Mouse (Mus musculus): ENCODE data around the gene Intu. TPM values are rescaled to one million over a fixed set of nuclear protein-coding genes. Genes with fewer than 3 reads are reported as not detected.

Intu gene
- total RNA-seq (2021), result 1 to 10 TPM; 1.2 to 2.3 TPM
- long read RNA-seq, experiment 1, full-length matches to known transcripts, result 2 of 4 reads
- long read RNA-seq, experiment 1, partial matches to known transcripts, result 0 of 4 reads
- long read RNA-seq, experiment 1, other reads (novel, unspliced or antisense), result 2 of 4 reads
- long read RNA-seq, experiment 2, partial matches to known transcripts, result 1 of 1 reads
- long read RNA-seq, experiment 2, other reads (novel, unspliced or antisense), result 0 of 1 reads

DNA sequence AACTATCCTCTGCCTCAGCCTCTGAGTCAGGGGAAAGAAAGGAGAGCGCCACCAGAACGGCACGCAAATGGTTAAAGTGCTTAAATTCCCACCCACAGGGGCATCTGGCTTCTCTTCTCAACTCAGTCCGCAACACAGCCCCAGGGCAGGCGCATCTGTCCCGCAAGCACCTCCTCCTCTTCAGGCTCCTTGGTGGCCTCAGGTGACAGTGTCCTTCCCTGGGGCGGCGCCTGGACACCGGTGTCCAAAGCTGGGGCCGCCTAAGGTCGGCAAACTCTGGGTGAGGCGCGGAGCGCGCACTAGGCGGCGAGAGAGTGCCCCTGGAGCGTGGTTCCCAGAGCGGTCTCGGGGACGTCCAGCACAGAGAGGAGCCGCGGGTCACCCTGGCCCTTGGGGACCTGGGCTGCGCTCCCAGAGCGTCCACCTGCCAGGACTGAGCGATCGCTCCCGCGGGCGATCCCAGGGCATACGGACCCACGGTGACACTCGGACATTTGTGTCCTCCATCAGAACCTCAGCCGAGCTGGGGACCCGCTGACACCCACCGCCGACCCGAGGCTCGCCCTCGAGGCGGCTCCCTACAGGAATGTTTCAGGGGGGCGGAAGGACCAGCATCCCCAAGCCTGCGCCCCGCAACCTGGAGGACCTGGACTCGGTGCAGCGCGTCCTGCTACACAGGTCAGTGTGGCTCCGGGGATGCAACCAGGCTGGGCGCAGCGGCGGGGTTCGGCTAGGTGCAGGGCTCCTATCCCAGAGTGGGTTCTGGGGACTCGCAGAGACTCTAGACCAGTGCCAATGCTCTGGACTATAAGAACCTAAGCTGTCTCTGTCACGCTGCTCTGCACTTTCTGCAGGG is at the start of gene Intu:
TSS of gene Intu (plus strand) at position 1 of the 856 bp plus-strand sequence.
- TF ChIP-seq CTCF (IDR thresholded peaks at IDR 0.05), result peak; percentile 59
- Histone ChIP-seq H3K27ac (no peak within 1 kb of the TSS), H3K4me3 (peak within 1 kb of the TSS; percentile 71)
- DNase-seq, result peak; percentile 77
- intact Hi-C loops (cut with DNase I), result no loop called here

DNA sequence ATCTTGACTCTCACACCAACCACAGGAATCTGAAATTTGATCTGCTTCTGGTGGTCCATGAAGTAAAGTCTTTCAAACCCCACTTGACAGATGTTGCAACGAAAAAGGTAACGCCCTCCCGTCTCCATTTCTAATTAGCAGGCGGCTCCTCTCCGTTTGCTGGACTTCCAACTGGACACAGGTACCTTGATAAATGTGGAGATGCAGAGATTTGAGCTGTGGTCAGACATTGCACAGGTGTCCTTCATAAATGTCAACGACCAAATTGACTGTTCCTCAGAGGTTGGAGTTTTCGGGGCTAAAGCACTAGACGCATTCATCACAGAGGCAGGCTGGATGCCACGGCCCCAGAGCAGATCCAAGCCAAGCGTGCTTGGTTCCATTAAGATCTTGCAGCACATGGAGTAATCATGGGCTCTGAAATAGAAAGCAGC is 47.8 kb upstream of the Intu start:
- DNase-seq, result no peak
- Histone ChIP-seq H3K4me3 (peak overlapping the region; percentile 40), H3K27ac (no peak overlapping the region)
- no peak for TF ChIP-seq CTCF (IDR thresholded peaks at IDR 0.05)
- intact Hi-C loops (cut with DNase I), result no loop called here

GRCm38 (mm10) chr3:40487381-40487780 is 43.7 kb upstream of the Intu start:
- intact Hi-C loops (cut with DNase I), result no loop called here
- TF ChIP-seq CTCF (IDR thresholded peaks at IDR 0.05), result no peak
- DNase-seq, result no peak
- Histone ChIP-seq H3K27ac (no peak overlapping the region), H3K4me3 (no peak overlapping the region)

- H3K4me3 ChIP-seq, result no peak overlapping the region
- peak; percentile 22; the same call in 1 of the 2 replicates for TF ChIP-seq CTCF (IDR thresholded peaks at IDR 0.05)
- intact Hi-C loops (cut with DNase I), result no loop called here
- DNase-seq, result no peak
- H3K27ac ChIP-seq, result no peak overlapping the region
Observed at GRCm38 (mm10) chr3:40491742-40492141, 39.3 kb upstream of the Intu start.

- intact Hi-C loops (cut with DNase I), result no loop called here
- Histone ChIP-seq H3K4me3 (no peak overlapping the region), H3K27ac (no peak overlapping the region)
- no peak for DNase-seq
- TF ChIP-seq CTCF (IDR thresholded peaks at IDR 0.05), result peak; percentile 49
Observed at GRCm38 (mm10) chr3:40498898-40499297, 32.2 kb upstream of the Intu start.

DNA sequence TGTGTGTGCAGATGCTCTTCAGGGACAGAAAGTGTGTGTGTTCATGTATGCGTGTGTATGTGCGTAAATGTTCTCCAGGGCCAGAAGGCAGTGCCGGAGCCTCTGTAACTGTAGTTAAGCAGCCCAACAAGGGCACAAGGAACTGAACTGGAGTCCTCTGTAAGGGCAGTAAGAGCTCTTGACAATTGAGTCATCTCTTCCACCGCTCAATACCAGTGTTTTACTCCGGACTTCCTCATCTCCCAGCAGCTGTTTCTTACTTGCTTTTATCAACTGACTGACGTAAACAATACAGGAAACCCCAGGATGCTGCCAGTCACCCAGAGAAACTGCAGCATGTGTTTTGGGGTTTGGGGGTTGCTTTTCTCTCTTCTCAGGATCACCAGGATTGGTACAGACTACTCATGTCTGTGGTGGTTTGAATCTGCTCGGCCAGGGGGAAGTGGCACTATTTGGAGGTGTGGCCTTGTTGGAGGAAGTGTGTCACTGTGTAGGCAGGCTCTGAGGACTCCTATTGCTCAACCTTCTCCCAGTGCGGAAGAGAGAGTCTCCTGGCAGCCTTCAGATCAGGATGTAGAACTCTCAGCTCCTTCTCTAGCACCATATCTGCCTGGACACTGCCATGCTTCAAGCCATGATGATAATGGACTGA is 30.8 kb upstream of the Intu start:
- intact Hi-C loops (cut with DNase I), result no loop called here
- no peak for TF ChIP-seq CTCF (IDR thresholded peaks at IDR 0.05)
- DNase-seq, result no peak
- no peak overlapping the region for H3K4me3 ChIP-seq
- H3K27ac ChIP-seq, result no peak overlapping the region

DNA sequence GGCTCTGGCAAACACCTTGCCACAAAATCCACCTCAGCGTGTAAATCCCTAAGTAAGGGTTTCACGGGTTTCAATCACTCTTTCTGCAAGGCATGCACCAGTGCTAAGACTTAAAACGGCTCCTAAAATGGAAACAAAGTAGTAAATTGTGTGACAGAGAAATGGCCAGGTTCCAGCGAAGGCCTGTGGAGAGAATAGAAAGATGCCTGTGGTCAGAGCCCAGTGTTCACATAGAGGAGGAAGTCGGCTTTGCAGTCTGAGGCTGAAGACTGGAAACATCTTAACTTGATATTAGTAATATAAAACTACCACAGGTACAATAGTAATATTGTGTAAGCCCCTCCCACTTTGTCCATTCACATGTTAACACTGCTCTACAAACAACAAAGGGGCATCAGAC is 26.7 kb upstream of the Intu start:
- intact Hi-C loops (cut with DNase I), result no loop called here
- H3K4me3 ChIP-seq, result no peak overlapping the region
- no peak for DNase-seq
- no peak for TF ChIP-seq CTCF (IDR thresholded peaks at IDR 0.05)
- H3K27ac ChIP-seq, result no peak overlapping the region

DNA sequence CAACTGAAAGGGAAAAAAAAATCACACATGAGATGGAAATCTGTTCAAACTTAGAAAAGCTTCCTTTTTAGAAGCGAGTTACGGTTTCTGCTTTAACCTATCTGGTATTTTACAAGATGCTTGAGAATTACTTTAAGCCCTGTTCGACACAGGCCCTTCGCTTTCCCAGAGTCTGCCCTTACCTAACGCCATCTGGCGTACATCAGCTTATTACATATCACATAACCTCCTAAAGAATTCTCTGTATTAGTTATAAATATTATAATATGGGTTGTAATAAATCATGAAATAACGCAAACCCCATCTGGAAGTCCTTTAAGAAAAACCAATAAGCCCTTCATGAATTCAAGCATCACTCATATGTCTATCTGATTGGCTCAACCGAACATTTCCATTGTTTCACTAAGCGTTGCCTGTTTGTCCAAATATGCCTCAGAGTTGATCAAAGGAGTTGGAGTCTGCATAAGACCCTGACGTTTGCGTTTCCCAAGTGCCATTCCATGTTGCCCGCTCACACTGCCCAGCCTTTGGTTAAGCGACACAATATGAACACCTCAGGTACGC is 25.6 kb upstream of the Intu start:
- intact Hi-C loops (cut with DNase I), result no loop called here
- TF ChIP-seq CTCF (IDR thresholded peaks at IDR 0.05), result no peak
- Histone ChIP-seq H3K27ac (no peak overlapping the region), H3K4me3 (no peak overlapping the region)
- no peak for DNase-seq

DNA sequence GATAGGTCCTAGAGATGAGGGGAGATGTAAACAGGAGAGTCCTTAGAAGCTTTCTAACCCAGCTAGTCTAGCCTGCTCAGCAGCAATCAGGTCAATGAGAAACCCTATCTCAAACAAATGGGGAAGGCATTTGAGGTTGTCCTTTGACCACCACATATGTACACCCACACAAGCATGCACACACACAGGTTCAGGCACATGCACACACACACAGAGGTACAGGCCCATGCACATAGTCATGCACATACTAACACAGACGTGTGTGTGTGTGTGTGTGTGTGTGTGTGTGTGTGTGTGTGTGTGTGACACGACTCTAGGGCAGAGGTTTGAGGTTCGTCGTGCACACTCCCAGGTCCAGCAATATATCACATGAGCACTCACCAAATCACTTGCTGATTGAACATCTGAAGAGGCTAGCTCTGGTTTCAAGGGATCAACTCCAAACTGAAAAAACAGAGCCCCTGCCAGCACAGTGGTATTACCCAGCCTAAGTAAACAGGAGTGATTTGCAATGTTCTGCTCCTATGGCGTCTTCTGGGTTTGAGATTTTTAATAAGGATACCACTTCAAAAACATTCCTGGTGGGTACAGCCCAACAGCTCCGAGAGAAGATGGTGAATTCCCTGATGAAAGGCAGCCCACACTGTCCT is 22.0 kb upstream of the Intu start:
- Histone ChIP-seq H3K27ac (no peak overlapping the region), H3K4me3 (no peak overlapping the region)
- TF ChIP-seq CTCF (IDR thresholded peaks at IDR 0.05), result no peak
- DNase-seq, result no peak
- intact Hi-C loops (cut with DNase I), result no loop called here

GRCm38 (mm10) chr3:40510567-40510966 is 20.5 kb upstream of the Intu start:
- intact Hi-C loops (cut with DNase I), result no loop called here
- no peak for DNase-seq

DNA sequence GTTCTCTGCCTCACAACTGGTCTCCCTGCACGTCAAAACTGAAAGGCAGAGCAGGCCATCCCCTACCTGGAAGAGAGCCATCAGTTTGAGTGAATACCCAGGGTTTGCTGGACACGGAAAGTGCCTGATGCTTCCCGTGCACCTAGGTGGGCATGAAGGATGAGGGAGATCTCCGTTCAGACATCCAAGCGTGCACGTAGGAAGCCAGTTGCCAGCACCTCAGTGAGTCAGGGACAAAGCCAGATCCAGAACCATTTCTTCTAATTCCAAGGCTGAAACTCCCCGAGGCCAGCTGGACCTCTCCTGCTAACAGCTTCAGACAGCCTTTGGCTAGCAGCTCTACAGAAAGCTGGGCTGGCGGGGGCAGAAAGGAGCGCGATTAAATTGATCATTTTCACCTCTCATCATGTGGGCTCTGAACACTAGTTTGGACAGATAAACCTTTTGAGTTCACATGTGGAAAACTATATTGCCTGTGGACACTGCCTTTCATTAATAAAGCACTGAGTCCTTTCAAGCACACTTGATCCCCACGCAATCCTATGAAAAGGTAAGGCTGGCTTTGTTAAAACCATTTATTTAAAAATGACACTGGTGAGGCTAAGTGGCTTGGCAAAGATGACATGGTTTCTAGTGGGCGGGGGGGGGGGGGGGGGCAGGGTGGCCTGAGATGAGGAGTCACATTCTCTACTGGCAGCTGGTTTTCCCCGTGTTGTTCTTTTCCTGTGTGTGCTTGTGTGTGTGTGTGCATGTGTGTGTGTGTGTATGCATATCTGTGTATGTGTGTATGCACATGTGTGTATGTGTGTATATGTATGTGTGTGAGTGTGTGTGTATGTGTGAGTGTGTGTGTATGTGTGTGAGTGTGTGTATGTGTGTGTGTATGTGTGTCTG is 17.9 kb upstream of the Intu start:
- H3K27ac ChIP-seq, result no peak overlapping the region
- DNase-seq, result no peak
- intact Hi-C loops (cut with DNase I), result no loop called here
- H3K4me3 ChIP-seq, result no peak overlapping the region
- TF ChIP-seq CTCF (IDR thresholded peaks at IDR 0.05), result no peak

More at GRCm38 (mm10) chr3:40510567-40510966, 20.5 kb upstream of the Intu start:
- no peak overlapping the region for H3K4me3 ChIP-seq
- H3K27ac ChIP-seq, result no peak overlapping the region
- TF ChIP-seq CTCF (IDR thresholded peaks at IDR 0.05), result no peak
